Mouse (Mus musculus): Measurements from ENCODE around the gene Etfb.

The Etfb gene

GRCm38 (mm10) chr7:43448246-43448645 lies 4.4 kb downstream of the Etfb start:
- DNase-seq (ENCODE audit: low read depth, low spot score) = no peak

- no peak for DNase-seq (ENCODE audit: low read depth, low spot score)
Measured at GRCm38 (mm10) chr7:43449811-43450210, 5.9 kb downstream of the Etfb start.

GRCm38 (mm10) chr7:43451726-43452125 lies 7.8 kb downstream of the Etfb start:
- no peak for DNase-seq (ENCODE audit: low read depth, low spot score)

- DNase-seq (ENCODE audit: low read depth, low spot score) = peak; percentile 62
Measured at GRCm38 (mm10) chr7:43452609-43453008, 8.7 kb downstream of the Etfb start.

GRCm38 (mm10) chr7:43453599-43454355 lies 9.9 kb downstream of the Etfb start:
- DNase-seq (ENCODE audit: low read depth, low spot score) = no peak

- DNase-seq (ENCODE audit: low read depth, low spot score) = no peak
Measured at GRCm38 (mm10) chr7:43454371-43454770, 10.5 kb downstream of the Etfb start.

GRCm38 (mm10) chr7:43462851-43463250 lies 19.0 kb downstream of the Etfb start, which contains the start of gene Vsig10l:
TSS of gene Vsig10l (plus strand) at chr7:43463151.
- no peak for DNase-seq (ENCODE audit: low read depth, low spot score)

- no peak for DNase-seq (ENCODE audit: low read depth, low spot score)
Measured at GRCm38 (mm10) chr7:43463976-43464375, 20.1 kb downstream of the Etfb start.

GRCm38 (mm10) chr7:43464864-43465343 lies 21.0 kb downstream of the Etfb start:
- no peak for DNase-seq (ENCODE audit: low read depth, low spot score)

GRCm38 (mm10) chr7:43465344-43466098 lies 21.6 kb downstream of the Etfb start:
- peak; percentile 93 for DNase-seq (ENCODE audit: low read depth, low spot score)

GRCm38 (mm10) chr7:43466099-43466694 lies 22.3 kb downstream of the Etfb start:
- peak; percentile 79 for DNase-seq (ENCODE audit: low read depth, low spot score)

- peak; percentile 72 for DNase-seq (ENCODE audit: low read depth, low spot score)
Measured at GRCm38 (mm10) chr7:43470373-43470772, 26.5 kb downstream of the Etfb start.

- no peak for DNase-seq (ENCODE audit: low read depth, low spot score)
Measured at GRCm38 (mm10) chr7:43475706-43476105, 31.8 kb downstream of the Etfb start.

GRCm38 (mm10) chr7:43476376-43476775 lies 32.5 kb downstream of the Etfb start:
- DNase-seq (ENCODE audit: low read depth, low spot score) = no peak

GRCm38 (mm10) chr7:43481191-43481590 lies 37.3 kb downstream of the Etfb start:
- peak; percentile 87 for DNase-seq (ENCODE audit: low read depth, low spot score)

GRCm38 (mm10) chr7:43482090-43482716 lies 38.3 kb downstream of the Etfb start:
- no peak for DNase-seq (ENCODE audit: low read depth, low spot score)

- peak; percentile 41 for DNase-seq (ENCODE audit: low read depth, low spot score)
Measured at GRCm38 (mm10) chr7:43483236-43483635, 39.4 kb downstream of the Etfb start.

GRCm38 (mm10) chr7:43488646-43489045 lies 44.8 kb downstream of the Etfb start:
- no peak for DNase-seq (ENCODE audit: low read depth, low spot score)

GRCm38 (mm10) chr7:43489631-43490125 lies 45.8 kb downstream of the Etfb start, which contains the start of gene Iglon5:
TSS of gene Iglon5 (minus strand) at chr7:43490075.
- DNase-seq (ENCODE audit: low read depth, low spot score) = no peak

- peak; percentile 48 for DNase-seq (ENCODE audit: low read depth, low spot score)
Measured at GRCm38 (mm10) chr7:43490182-43490584, 46.3 kb downstream of the Etfb start.

- DNase-seq (ENCODE audit: low read depth, low spot score) = no peak
Measured at GRCm38 (mm10) chr7:43490861-43491260, 47.0 kb downstream of the Etfb start.

Data from 3T3-L1 (cell line).